Mouse (Mus musculus) heart, embryonic 12.5 days (tissue): ENCODE data around the gene 2410137M14Rik. TPM values are rescaled to one million over a fixed set of nuclear protein-coding genes. Genes with fewer than 3 reads are reported as not detected.
A peak's percentile ranks its signal among the peaks of the same experiment; 100 is the strongest.

Source experiments
- ATAC-seq: fragments of 200-750 bp; cut with Nextera tagmentation; 2 replicates; pipeline ENCODE4 v1.8.0; 2017; ENCODE audit warnings: moderate TSS enrichment, moderate library complexity; ENCODE audit not compliant: insufficient number of reproducible peaks, low FRiP score
- H3K27ac ChIP-seq: fragments of 300-500 bp; sonication (generic); 2 replicates; pipeline ENCODE4 v1.5.1; 2016; ENCODE audit warnings: mild to moderate bottlenecking, moderate library complexity; ENCODE audit not compliant: poor library complexity, severe bottlenecking
- H3K27me3 ChIP-seq: fragments of 300-500 bp; sonication (generic); replicated peaks from 2 replicates; pipeline ENCODE4 v1.6.1; 2016; ENCODE audit warnings: mild to moderate bottlenecking, moderate library complexity
- H3K36me3 ChIP-seq: fragments of 300-500 bp; sonication (generic); 2 replicates; pipeline ENCODE4 v1.6.1; 2016; ENCODE audit warnings: mild to moderate bottlenecking, moderate library complexity
- H3K4me1 ChIP-seq: fragments of 300-500 bp; sonication (generic); replicated peaks from 2 replicates; pipeline ENCODE4 v1.6.1; 2016; ENCODE audit warnings: mild to moderate bottlenecking
- H3K4me2 ChIP-seq: fragments of 300-500 bp; sonication (generic); 2 replicates; pipeline ENCODE4 v1.6.1; 2016; ENCODE audit warnings: mild to moderate bottlenecking, moderate library complexity
- H3K4me3 ChIP-seq: fragments of 300-500 bp; sonication (generic); 2 replicates; pipeline ENCODE4 v1.5.1; 2016; ENCODE audit warnings: mild to moderate bottlenecking
- H3K9ac ChIP-seq: fragments of 300-500 bp; sonication (generic); 2 replicates; pipeline ENCODE4 v1.6.1; 2016; ENCODE audit warnings: mild to moderate bottlenecking, moderate library complexity
- H3K9me3 ChIP-seq: fragments of 300-500 bp; sonication (generic); replicated peaks from 2 replicates; pipeline ENCODE4 v1.6.1; 2016; ENCODE audit warnings: mild to moderate bottlenecking, moderate library complexity
- WGBS: fragments of 180-500 bp; shearing (Covaris S2); methylation state at CpG from one replicate; pipeline ENCODE4 v1.1.7; 2016; 5-methylcytosine and 5-hydroxymethylcytosine counted together
- polyA plus RNA-seq: library from polyadenylated mRNA; unstranded; fragments of >200 nt; fragmentation: Nextera tagmentation; extraction: Ambion mirVana; gene quantifications from 2 replicates; pipeline ENCODE4 v1.2.1, GENCODE M21; 2016

Gene 2410137M14Rik
- polyA plus RNA-seq, 1 experiment from 2014 or later, result 0.20 TPM

- no peak for ATAC-seq
- Histone ChIP-seq H3K4me3 (no peak overlapping the region), H3K9me3 (no peaks in the 10 kb centered on the region), H3K36me3 (peaks cover 40% of the 10 kb centered on the region), H3K4me2 (no peak overlapping the region), H3K4me1 (no peaks in the 10 kb centered on the region), H3K27ac (no peak overlapping the region), H3K27me3 (no peaks in the 10 kb centered on the region), H3K9ac (no peak overlapping the region)
- 78% methylated on average over 3 of the region's 3 CpGs for WGBS
These were observed 30.7 kb upstream of the 2410137M14Rik start for GRCm38 (mm10) chr17:37011719-37012118.

- 89% methylated on average over 17 of the region's 17 CpGs for WGBS
- H3K36me3 ChIP-seq, result peaks cover 58% of the 10 kb centered on the region
These were observed 28.5 kb upstream of the 2410137M14Rik start for GRCm38 (mm10) chr17:37009460-37010042.

GRCm38 (mm10) chr17:37008161-37008560 is 27.1 kb upstream of the 2410137M14Rik start:
- ATAC-seq, result no peak

More at GRCm38 (mm10) chr17:37009460-37010042, 28.5 kb upstream of the 2410137M14Rik start:
- Histone ChIP-seq H3K9me3 (no peaks in the 10 kb centered on the region), H3K4me2 (no peak overlapping the region), H3K4me1 (no peaks in the 10 kb centered on the region), H3K27ac (no peak overlapping the region), H3K9ac (no peak overlapping the region), H3K4me3 (no peak overlapping the region), H3K27me3 (no peaks in the 10 kb centered on the region)
- no peak for ATAC-seq

GRCm38 (mm10) chr17:37003366-37003765 is 22.3 kb upstream of the 2410137M14Rik start:
- Histone ChIP-seq H3K27ac (peak overlapping the region; percentile 86; the same call in 1 of the 2 replicates), H3K27me3 (no peaks in the 10 kb centered on the region), H3K9me3 (no peaks in the 10 kb centered on the region), H3K4me1 (peaks cover 9% of the 10 kb centered on the region; the same call in 1 of the 2 replicates), H3K9ac (peak overlapping the region; percentile 89), H3K36me3 (peaks cover 38% of the 10 kb centered on the region), H3K4me2 (peak overlapping the region; percentile 84), H3K4me3 (peak overlapping the region; percentile 71)
- WGBS, result 34% methylated on average over 4 of the region's 4 CpGs
- ATAC-seq, result no peak

More at GRCm38 (mm10) chr17:37008161-37008560, 27.1 kb upstream of the 2410137M14Rik start:
- Histone ChIP-seq H3K4me3 (no peak overlapping the region), H3K27me3 (no peaks in the 10 kb centered on the region), H3K4me1 (peaks cover 5% of the 10 kb centered on the region; the same call in 1 of the 2 replicates), H3K9ac (no peak overlapping the region), H3K4me2 (no peak overlapping the region), H3K36me3 (peaks cover 61% of the 10 kb centered on the region), H3K9me3 (no peaks in the 10 kb centered on the region), H3K27ac (no peak overlapping the region)
- 80% methylated on average over 6 of the region's 6 CpGs for WGBS

- H3K9ac ChIP-seq, result peak overlapping the region; percentile 89
- H3K4me1 ChIP-seq, result peaks cover 9% of the 10 kb centered on the region; the same call in 1 of the 2 replicates
These were observed 21.6 kb upstream of the 2410137M14Rik start for GRCm38 (mm10) chr17:37002364-37003330.

GRCm38 (mm10) chr17:37000863-37001262 is 19.8 kb upstream of the 2410137M14Rik start, which contains the start of gene Zfp57:
Gene Zfp57 (plus strand): TSS chr17:37001163.
- no peak within 1 kb of the TSS for H3K9ac ChIP-seq
- H3K27ac ChIP-seq, result peak within 1 kb of the TSS; percentile 64; the same call in 1 of the 2 replicates
- peak within 1 kb of the TSS; percentile 84 for H3K4me2 ChIP-seq
- peak within 1 kb of the TSS; percentile 71 for H3K4me3 ChIP-seq
- no peaks in the 10 kb centered on the region for H3K9me3 ChIP-seq
- no peak for ATAC-seq
- H3K36me3 ChIP-seq, result peaks cover 14% of the 10 kb centered on the region; the same call in 1 of the 2 replicates
- no peaks in the 10 kb centered on the region for H3K27me3 ChIP-seq
- peaks cover 9% of the 10 kb centered on the region; the same call in 1 of the 2 replicates for H3K4me1 ChIP-seq
- 89% methylated on average over 7 of the region's 7 CpGs for WGBS

More at GRCm38 (mm10) chr17:37002364-37003330, 21.6 kb upstream of the 2410137M14Rik start:
- Histone ChIP-seq H3K27ac (peak overlapping the region; percentile 86), H3K27me3 (no peaks in the 10 kb centered on the region), H3K4me3 (peak overlapping the region; percentile 71), H3K4me2 (peak overlapping the region; percentile 84), H3K9me3 (no peaks in the 10 kb centered on the region), H3K36me3 (peaks cover 30% of the 10 kb centered on the region)
- WGBS, result under 1% methylated on average over 49 of the region's 49 CpGs
- ATAC-seq, result peak; percentile 89

- Histone ChIP-seq H3K9me3 (no peaks in the 10 kb centered on the region), H3K4me2 (no peak overlapping the region), H3K27me3 (no peaks in the 10 kb centered on the region), H3K27ac (no peak overlapping the region), H3K9ac (no peak overlapping the region), H3K36me3 (no peaks in the 10 kb centered on the region), H3K4me1 (peaks cover 6% of the 10 kb centered on the region; the same call in 1 of the 2 replicates), H3K4me3 (no peak overlapping the region)
- ATAC-seq, result no peak
- 57% methylated on average over 2 of the region's 2 CpGs for WGBS
These were observed 17.4 kb upstream of the 2410137M14Rik start for GRCm38 (mm10) chr17:36998477-36998876.

GRCm38 (mm10) chr17:36997033-36997735 is 16.1 kb upstream of the 2410137M14Rik start:
- Histone ChIP-seq H3K9ac (no peak overlapping the region), H3K9me3 (no peaks in the 10 kb centered on the region), H3K36me3 (no peaks in the 10 kb centered on the region), H3K4me2 (no peak overlapping the region), H3K27me3 (no peaks in the 10 kb centered on the region), H3K4me1 (0 out of 2 replicates have a peak, but pooled peaks cover 3% of the 10 kb centered on the region), H3K4me3 (no peak overlapping the region), H3K27ac (no peak overlapping the region)
- 26% methylated on average over 7 of the region's 7 CpGs for WGBS
- ATAC-seq, result no peak

- 65% methylated on average over 3 of the region's 3 CpGs for WGBS
- H3K9me3 ChIP-seq, result no peaks in the 10 kb centered on the region
- no peak overlapping the region for H3K4me3 ChIP-seq
- ATAC-seq, result no peak
- H3K9ac ChIP-seq, result no peak overlapping the region
- no peaks in the 10 kb centered on the region for H3K4me1 ChIP-seq
- no peak overlapping the region for H3K4me2 ChIP-seq
- H3K27me3 ChIP-seq, result no peaks in the 10 kb centered on the region
- H3K36me3 ChIP-seq, result no peaks in the 10 kb centered on the region
- H3K27ac ChIP-seq, result no peak overlapping the region
These were observed 14.4 kb upstream of the 2410137M14Rik start for GRCm38 (mm10) chr17:36995448-36995847.

- Histone ChIP-seq H3K9ac (no peak overlapping the region), H3K27ac (no peak overlapping the region), H3K9me3 (no peaks in the 10 kb centered on the region), H3K4me2 (no peak overlapping the region), H3K4me1 (no peaks in the 10 kb centered on the region), H3K27me3 (peaks cover 3% of the 10 kb centered on the region), H3K4me3 (no peak overlapping the region), H3K36me3 (no peaks in the 10 kb centered on the region)
- 74% methylated on average over 2 of the region's 2 CpGs for WGBS
- no peak for ATAC-seq
These were observed 13.5 kb upstream of the 2410137M14Rik start for GRCm38 (mm10) chr17:36994528-36994927.
